Mouse (Mus musculus) hematopoietic multipotent progenitor cell, adult 10-12 weeks (in vitro differentiated cells): ENCODE measurements around the gene Xab2. TPM values are rescaled to one million over a fixed set of nuclear protein-coding genes. Genes with fewer than 3 reads are reported as not detected.

Experiments used
- polyA plus RNA-seq: library from polyadenylated mRNA; stranded (reverse); fragments of >175 nt; gene quantifications from 2 replicates; pipeline ENCODE4 v1.2.3, GENCODE M21; 2012; ENCODE audit warnings: low replicate concordance

The Xab2 gene
- polyA plus RNA-seq, result 29.0 and 45.7 TPM in 2 replicates

DNA sequence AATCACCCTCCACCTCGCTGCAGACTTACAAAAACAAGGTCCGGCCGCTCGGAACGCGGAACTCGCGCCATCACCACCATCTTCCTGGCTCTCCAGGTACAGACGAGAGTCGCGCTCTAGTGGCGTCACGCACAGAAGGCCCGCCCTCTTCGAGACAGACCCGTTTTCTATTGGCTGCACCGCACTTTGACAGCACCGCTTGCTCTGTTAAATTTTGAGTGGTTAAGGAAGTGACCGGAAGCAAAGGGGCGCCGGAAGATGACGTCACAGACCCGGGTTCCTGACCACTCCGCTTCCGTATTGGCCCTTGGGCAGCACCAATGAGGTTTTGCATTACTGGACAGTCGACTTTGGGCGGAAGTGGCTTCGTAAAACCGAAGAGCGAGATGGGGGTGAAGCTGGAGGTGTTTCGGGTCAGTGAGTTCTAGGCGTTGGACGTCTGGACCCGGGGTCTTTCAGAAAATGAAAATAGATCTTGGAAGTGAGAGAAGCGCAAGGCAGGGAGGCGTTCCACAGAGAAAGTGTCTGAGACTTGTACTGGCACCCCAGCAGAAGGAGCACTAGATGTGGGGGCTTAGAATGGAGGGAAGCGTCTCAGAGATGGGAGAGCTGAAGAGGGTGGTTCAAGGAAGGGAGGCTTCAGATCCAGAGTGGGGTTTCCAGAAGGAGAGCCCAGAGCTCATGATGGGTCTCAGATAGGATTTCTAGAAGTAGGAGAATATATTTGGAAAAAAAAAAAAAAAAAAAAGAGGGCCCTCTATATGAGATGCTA lies at the start of gene Xab2, which contains the start of gene Pet100:
Gene Xab2 (minus strand): TSS at position 118 of the 772 bp plus-strand sequence.
Gene Pet100 (plus strand): TSS at position 350 of the 772 bp plus-strand sequence.

GRCm38 (mm10) chr8:3665507-3665906 lies 44.4 kb upstream of the Xab2 start, which contains the start of gene Mcemp1:
Gene Mcemp1 (plus strand): TSS chr8:3665754.

GRCm38 (mm10) chr8:3655526-3655925 lies 34.4 kb upstream of the Xab2 start, which contains the start of gene Retn:
Gene Retn (plus strand): TSS chr8:3655770.

DNA sequence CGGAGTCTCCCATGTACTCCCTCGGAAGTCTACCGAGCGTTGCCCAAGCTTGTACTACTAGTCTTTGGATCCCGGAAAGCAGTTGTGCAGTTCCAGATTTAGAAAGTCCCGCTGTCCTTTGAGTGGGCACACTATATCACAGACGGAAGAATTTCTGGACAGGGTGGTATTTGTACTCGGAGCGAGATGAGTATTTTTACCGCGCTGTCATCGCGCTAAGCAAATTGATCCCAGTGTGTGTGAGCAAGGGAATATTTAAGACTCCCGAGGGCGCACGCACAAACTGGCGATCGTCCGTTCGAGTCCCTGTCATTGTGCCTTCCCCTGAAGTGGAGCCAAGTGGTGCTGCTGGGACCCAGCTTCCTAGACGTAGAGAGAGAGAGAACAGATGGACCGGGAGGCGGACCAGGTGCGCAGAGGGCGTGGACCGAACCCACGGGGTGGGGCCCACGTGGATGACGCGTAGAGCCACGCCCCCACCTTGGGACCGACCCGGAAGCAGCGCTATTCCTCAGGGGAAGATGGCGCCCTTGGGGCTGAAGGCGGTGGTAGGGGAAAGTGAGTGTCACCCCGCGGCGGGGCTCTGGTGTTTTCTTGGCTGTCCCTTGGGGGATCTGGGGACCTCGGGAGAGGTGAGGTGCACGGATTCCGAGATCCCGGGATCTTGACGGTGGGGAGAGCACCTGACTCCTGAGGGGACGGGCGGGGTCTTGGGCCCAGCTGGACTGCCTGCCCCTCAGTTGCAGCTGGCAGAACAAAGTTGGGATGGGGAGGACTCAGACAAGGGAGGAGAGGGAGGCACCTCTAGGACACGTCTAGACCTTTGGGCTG lies 9.7 kb upstream of the Xab2 start, which contains the start of gene Stxbp2:
Gene Stxbp2 (plus strand): TSS at position 309 of the 831 bp plus-strand sequence.

GRCm38 (mm10) chr8:3625445-3625844 lies 4.3 kb upstream of the Xab2 start, which contains the start of gene Pcp2:
Gene Pcp2 (minus strand): TSS chr8:3625545.

GRCm38 (mm10) chr8:3586993-3587390 lies 34.1 kb downstream of the Xab2 start, which contains the start of gene Camsap3:
Gene Camsap3 (plus strand): TSS chr8:3587293.

DNA sequence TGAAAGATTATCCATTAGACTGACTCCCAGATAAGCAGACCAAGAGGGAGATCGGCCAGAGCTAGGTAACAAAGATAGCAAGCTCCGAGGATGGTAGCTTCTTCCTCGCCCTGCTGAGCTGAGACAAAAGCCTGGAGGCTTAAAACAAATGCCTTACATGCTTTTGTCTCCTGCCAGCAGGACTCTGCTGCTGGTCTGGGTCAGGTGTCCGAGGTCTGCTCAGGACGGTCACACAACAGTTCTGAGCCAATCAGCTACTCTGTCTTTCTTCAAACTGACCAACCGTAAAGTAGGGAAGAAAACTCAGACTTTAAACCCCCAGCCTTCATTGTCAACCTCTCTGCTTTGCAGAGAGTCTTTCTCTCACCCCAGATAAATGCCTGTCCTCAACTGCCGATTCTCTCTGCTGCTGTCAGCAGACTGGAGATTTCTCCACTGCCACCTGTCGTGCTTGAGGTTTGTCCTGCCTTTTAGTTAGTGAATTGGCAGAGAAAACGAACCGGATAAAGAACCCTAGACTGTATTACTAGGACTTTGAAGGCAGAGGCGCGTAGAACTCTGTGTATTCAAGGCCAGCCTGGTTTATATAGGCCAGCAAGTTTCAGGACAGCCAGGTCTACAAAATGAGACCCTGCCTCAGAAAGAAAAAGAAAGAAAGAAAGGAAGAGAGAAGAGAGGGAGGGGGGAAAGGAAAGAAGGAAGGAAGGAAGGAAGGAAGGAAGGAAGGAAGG lies 53.3 kb downstream of the Xab2 start, which contains the start of gene C330021F23Rik:
Gene C330021F23Rik (plus strand): TSS at position 350 of the 731 bp plus-strand sequence.

Other genes starting within 250 kb of the Xab2 start
- gene Arhgef18, start 228.3 kb downstream of the Xab2 start, polyA plus RNA-seq, result 172 and 499 TPM in 2 replicates
- 1.2 and 2.5 TPM in 2 replicates for gene Pex11g, start 153.6 kb downstream of the Xab2 start, polyA plus RNA-seq
- gene Tex45, start 150.5 kb downstream of the Xab2 start, polyA plus RNA-seq, result not detected in 2 replicates
- gene Zfp358, start 128.2 kb downstream of the Xab2 start, polyA plus RNA-seq, result 14.3 and 16.8 TPM in 2 replicates
- 222 and 644 TPM in 2 replicates for gene Mcoln1, start 120.9 kb downstream of the Xab2 start, polyA plus RNA-seq
- gene Pnpla6, start 105.9 kb downstream of the Xab2 start, polyA plus RNA-seq, result 29.1 and 33.3 TPM in 2 replicates
- not detected in 2 replicates for gene C330021F23Rik, start 53.3 kb downstream of the Xab2 start, polyA plus RNA-seq
- gene Camsap3, start 34.0 kb downstream of the Xab2 start, polyA plus RNA-seq, result 0.71 and 0.91 TPM in 2 replicates
- gene Pet100, start 232 bp upstream of the Xab2 start, polyA plus RNA-seq, result 49.9 and 67.0 TPM in 2 replicates
- not detected in 2 replicates for gene Pcp2, start 4.2 kb upstream of the Xab2 start, polyA plus RNA-seq
- gene Stxbp2, start 9.6 kb upstream of the Xab2 start, polyA plus RNA-seq, result 150 and 483 TPM in 2 replicates
- gene Retn, start 34.5 kb upstream of the Xab2 start, polyA plus RNA-seq, result 0.15 and 0.60 TPM in 2 replicates
- gene Mcemp1, start 44.4 kb upstream of the Xab2 start, polyA plus RNA-seq, result 0.71 and 1.0 TPM in 2 replicates
- gene Fcor, start 51.0 kb upstream of the Xab2 start, polyA plus RNA-seq, result 0.49 TPM in 1 of 2 replicates, not detected in the other
- 27.5 and 30.0 TPM in 2 replicates for gene Trappc5, start 55.0 kb upstream of the Xab2 start, polyA plus RNA-seq
- gene Fcer2a, start 72.9 kb upstream of the Xab2 start, polyA plus RNA-seq, result 83.0 and 276 TPM in 2 replicates
- gene Clec4g, start 99.3 kb upstream of the Xab2 start, polyA plus RNA-seq, result 0.20 and 0.39 TPM in 2 replicates
- 6.7 and 12.2 TPM in 2 replicates for gene Cd209a, start 127.7 kb upstream of the Xab2 start, polyA plus RNA-seq
- 0.14 and 0.17 TPM in 2 replicates for gene Cd209e, start 233.0 kb upstream of the Xab2 start, polyA plus RNA-seq